Mouse (Mus musculus) MEL (cell line): ENCODE measurements around the gene Tmem30b.

Source experiments
- CTCF ChIP-seq, 3 experiments: IDR thresholded peaks in 2 of 3; conservative IDR thresholded peaks in 1 of 3; 2 replicates each; pipeline ENCODE4 v1.5.1; 2011 to 2012; ENCODE audit warnings: low read length in 3 of 3, low read depth in 2 of 3, mild to moderate bottlenecking in 2 of 3, improper control_type of control experiment in 1 of 3, inconsistent platforms in 1 of 3, mixed read lengths in 1 of 3, moderate library complexity in 1 of 3; ENCODE audit not compliant: control insufficient read depth in 1 of 3, insufficient read depth in 1 of 3, poor library complexity in 1 of 3, severe bottlenecking in 1 of 3
- EP300 ChIP-seq, 2 experiments: IDR thresholded peaks; 2 replicates each; pipeline ENCODE4 v1.6.1; 2011; ENCODE audit warnings: improper control_type of control experiment in 2 of 2, low read length in 2 of 2, low read depth in 1 of 2, mild to moderate bottlenecking in 1 of 2
- GATA1 ChIP-seq: IDR thresholded peaks from 2 replicates; pipeline ENCODE4 v1.6.1; 2011; ENCODE audit warnings: low read depth, low read length, improper control_type of control experiment
- POLR2A ChIP-seq, 2 experiments: IDR thresholded peaks; 2 replicates each; pipeline ENCODE4 v1.6.1; 2011 to 2012; ENCODE audit warnings: low read length in 2 of 2, mild to moderate bottlenecking in 2 of 2, control low read depth in 1 of 2, improper control_type of control experiment in 1 of 2, low read depth in 1 of 2, moderate library complexity in 1 of 2; ENCODE audit not compliant: control insufficient read depth in 1 of 2, insufficient read depth in 1 of 2, poor library complexity in 1 of 2
- POLR2AphosphoS5 ChIP-seq: IDR thresholded peaks from 2 replicates; pipeline ENCODE4 v1.6.1; 2012; ENCODE audit warnings: low read depth, borderline replicate concordance, mild to moderate bottlenecking, inconsistent platforms, low read length, moderate library complexity, mixed read lengths
- TBP ChIP-seq: IDR thresholded peaks from 2 replicates; pipeline ENCODE4 v1.8.0; 2011; ENCODE audit warnings: low read depth, low read length, improper control_type of control experiment
- ZC3H11A ChIP-seq: IDR thresholded peaks from 2 replicates; pipeline ENCODE4 v1.6.1; 2012; ENCODE audit warnings: low read depth, mild to moderate bottlenecking, inconsistent platforms, low read length, improper control_type of control experiment

DNA sequence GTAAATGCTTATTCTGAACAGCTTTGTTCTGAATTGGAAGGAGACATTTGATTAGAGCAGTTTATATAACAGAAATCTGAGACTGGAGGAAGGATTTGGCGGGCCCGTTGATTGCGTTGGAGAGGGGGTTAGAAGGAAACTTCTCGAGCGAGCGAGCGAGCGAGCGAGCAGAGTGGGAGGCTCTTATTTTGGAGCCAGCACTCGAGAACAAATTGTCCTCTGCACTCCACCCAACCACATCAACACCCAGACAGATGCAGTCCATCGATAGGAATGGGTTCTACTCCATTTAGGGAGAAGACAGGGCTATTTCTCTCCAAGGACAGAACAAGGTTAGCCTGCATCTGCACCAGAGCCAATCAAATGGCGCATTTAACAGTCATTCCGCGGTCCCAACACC lies 39.1 kb downstream of the Tmem30b start:
- no peak for TF ChIP-seq EP300 (IDR thresholded peaks at IDR 0.05; ENCODE audit: low read depth in 1 of 2, low read length in 2 of 2)
- TF ChIP-seq CTCF (IDR thresholded peaks at IDR 0.05 in 2 of 3, conservative IDR thresholded peaks at IDR 0.05 in 1 of 3; ENCODE audit: control insufficient read depth in 1 of 3, insufficient read depth in 1 of 3, low read depth in 2 of 3, low read length in 3 of 3, poor library complexity in 1 of 3, severe bottlenecking in 1 of 3): no peak
- no peak for TF ChIP-seq TBP
- no peak for TF ChIP-seq ZC3H11A
- no peak for TF ChIP-seq POLR2A (IDR thresholded peaks at IDR 0.05; ENCODE audit: control insufficient read depth in 1 of 2, insufficient read depth in 1 of 2, low read depth in 1 of 2, low read length in 2 of 2, poor library complexity in 1 of 2)
- no peak for TF ChIP-seq GATA1
- TF ChIP-seq POLR2AphosphoS5: no peak
